Mouse (Mus musculus) midbrain, embryonic 13.5 days (tissue): ENCODE results near the gene Gfm2. TPM values are rescaled to one million over a fixed set of nuclear protein-coding genes. Genes with fewer than 3 reads are reported as not detected.

Experiments
- ATAC-seq: fragments of 200-750 bp; cut with Nextera tagmentation; 2 replicates; pipeline ENCODE4 v1.8.0; 2017; ENCODE audit warnings: mild to moderate bottlenecking, moderate TSS enrichment, moderate library complexity
- H3K27ac ChIP-seq: fragments of 300-500 bp; sonication (generic); 2 replicates; pipeline ENCODE4 v1.5.1; 2015; ENCODE audit warnings: inconsistent platforms, mild to moderate bottlenecking, moderate library complexity
- H3K27me3 ChIP-seq: fragments of 300-500 bp; sonication (generic); 2 replicates; pipeline ENCODE4 v1.6.1; 2015; ENCODE audit warnings: mild to moderate bottlenecking, inconsistent platforms
- H3K36me3 ChIP-seq: fragments of 300-500 bp; sonication (generic); 2 replicates; pipeline ENCODE4 v1.6.1; 2015; ENCODE audit warnings: mild to moderate bottlenecking, inconsistent platforms
- H3K4me1 ChIP-seq: fragments of 300-500 bp; sonication (generic); replicated peaks from 2 replicates; pipeline ENCODE4 v1.6.1; 2015; ENCODE audit warnings: inconsistent platforms
- H3K4me2 ChIP-seq: fragments of 300-500 bp; sonication (generic); replicated peaks from 2 replicates; pipeline ENCODE4 v1.6.1; 2015; ENCODE audit warnings: moderate library complexity, mild to moderate bottlenecking, inconsistent platforms
- H3K4me3 ChIP-seq: fragments of 300-500 bp; sonication (generic); replicated peaks from 2 replicates; pipeline ENCODE4 v1.5.1; 2015; ENCODE audit warnings: mild to moderate bottlenecking, inconsistent platforms
- H3K9ac ChIP-seq: fragments of 300-500 bp; sonication (generic); replicated peaks from 2 replicates; pipeline ENCODE4 v1.6.1; 2015; ENCODE audit warnings: mild to moderate bottlenecking, inconsistent platforms
- H3K9me3 ChIP-seq: fragments of 300-500 bp; sonication (generic); 2 replicates; pipeline ENCODE4 v1.6.1; 2016; ENCODE audit warnings: mild to moderate bottlenecking, inconsistent platforms
- WGBS: fragments of 180-500 bp; shearing (Covaris S2); methylation state at CpG from one replicate; pipeline ENCODE4 v1.1.7; 2015; 5-methylcytosine and 5-hydroxymethylcytosine counted together
- polyA plus RNA-seq: library from polyadenylated mRNA; unstranded; fragments of >200 nt; fragmentation: Nextera tagmentation; extraction: Ambion mirVana; gene quantifications from 2 replicates; pipeline ENCODE4 v1.2.1, GENCODE M21; 2015

The Gfm2 gene
- polyA plus RNA-seq, 1 experiment from 2014 or later = 38.3 TPM

GRCm38 (mm10) chr13:97196186-97196924 lies 58.6 kb downstream of the Gfm2 start:
- Histone ChIP-seq H3K9me3 (no peaks in the 10 kb centered on the region), H3K4me2 (no peak overlapping the region), H3K27me3 (no peaks in the 10 kb centered on the region), H3K9ac (no peak overlapping the region), H3K4me3 (no peak overlapping the region), H3K4me1 (peaks cover 13% of the 10 kb centered on the region), H3K27ac (no peak overlapping the region), H3K36me3 (no peaks in the 10 kb centered on the region)
- ATAC-seq = no peak
- 62% methylated on average over 12 of the region's 12 CpGs for WGBS

- Histone ChIP-seq H3K27me3 (no peaks in the 10 kb centered on the region), H3K4me3 (no peak overlapping the region), H3K4me1 (peaks cover 13% of the 10 kb centered on the region), H3K36me3 (no peaks in the 10 kb centered on the region), H3K4me2 (no peak overlapping the region), H3K27ac (no peak overlapping the region), H3K9ac (no peak overlapping the region), H3K9me3 (no peaks in the 10 kb centered on the region)
- ATAC-seq = no peak
- WGBS = 87% methylated on average over 2 of the region's 2 CpGs
Observed at GRCm38 (mm10) chr13:97196925-97197218, 59.1 kb downstream of the Gfm2 start.

GRCm38 (mm10) chr13:97197932-97198562 lies 60.3 kb downstream of the Gfm2 start, which contains the start of gene Hexb:
Hexb (minus strand) TSS chr13:97198357.
- H3K9ac ChIP-seq = peak within 1 kb of the TSS; percentile 69
- H3K36me3 ChIP-seq = no peaks in the 10 kb centered on the region
- peak within 1 kb of the TSS; percentile 88 for H3K4me2 ChIP-seq
- H3K4me1 ChIP-seq = peaks cover 10% of the 10 kb centered on the region
- 0 out of 2 replicates have a peak within 1 kb of the TSS, but pooled peaks have one; percentile 48 for H3K27ac ChIP-seq
- no peaks in the 10 kb centered on the region for H3K27me3 ChIP-seq
- under 1% methylated on average over 45 of the region's 45 CpGs for WGBS
- ATAC-seq = peak; percentile 89
- peak within 1 kb of the TSS; percentile 64 for H3K4me3 ChIP-seq
- no peaks in the 10 kb centered on the region for H3K9me3 ChIP-seq

GRCm38 (mm10) chr13:97199123-97199522 lies 61.4 kb downstream of the Gfm2 start:
- no peaks in the 10 kb centered on the region for H3K36me3 ChIP-seq
- 81% methylated on average over 2 of the region's 2 CpGs for WGBS
- no peak overlapping the region for H3K27ac ChIP-seq

GRCm38 (mm10) chr13:97201076-97201475 lies 63.3 kb downstream of the Gfm2 start:
- no peak for ATAC-seq
- Histone ChIP-seq H3K27ac (no peak overlapping the region), H3K4me3 (no peak overlapping the region), H3K36me3 (no peaks in the 10 kb centered on the region), H3K27me3 (no peaks in the 10 kb centered on the region), H3K4me2 (no peak overlapping the region), H3K9me3 (no peaks in the 10 kb centered on the region), H3K9ac (no peak overlapping the region), H3K4me1 (peaks cover 16% of the 10 kb centered on the region)
- WGBS = 76% methylated on average over 7 of the region's 7 CpGs

More at GRCm38 (mm10) chr13:97199123-97199522, 61.4 kb downstream of the Gfm2 start:
- ATAC-seq = no peak
- Histone ChIP-seq H3K9me3 (no peaks in the 10 kb centered on the region), H3K9ac (no peak overlapping the region), H3K4me2 (no peak overlapping the region), H3K4me1 (peaks cover 10% of the 10 kb centered on the region), H3K27me3 (no peaks in the 10 kb centered on the region), H3K4me3 (no peak overlapping the region)

- Histone ChIP-seq H3K4me2 (no peak overlapping the region), H3K9me3 (no peaks in the 10 kb centered on the region), H3K27ac (no peak overlapping the region), H3K4me1 (peaks cover 16% of the 10 kb centered on the region), H3K4me3 (no peak overlapping the region), H3K36me3 (no peaks in the 10 kb centered on the region), H3K27me3 (no peaks in the 10 kb centered on the region), H3K9ac (no peak overlapping the region)
- 84% methylated on average over 4 of the region's 4 CpGs for WGBS
- ATAC-seq = no peak
Observed at GRCm38 (mm10) chr13:97201896-97202295, 64.2 kb downstream of the Gfm2 start.

- H3K9me3 ChIP-seq = no peaks in the 10 kb centered on the region
- 18% methylated on average over 18 of the region's 18 CpGs for WGBS
- no peak overlapping the region for H3K27ac ChIP-seq
- H3K27me3 ChIP-seq = no peaks in the 10 kb centered on the region
- H3K4me2 ChIP-seq = peak overlapping the region; percentile 66
- H3K36me3 ChIP-seq = no peaks in the 10 kb centered on the region
- no peak overlapping the region for H3K9ac ChIP-seq
- H3K4me3 ChIP-seq = peak overlapping the region; percentile 35
- ATAC-seq = peak; percentile 80
- peaks cover 6% of the 10 kb centered on the region; the same call in 1 of the 2 replicates for H3K4me1 ChIP-seq
Observed at GRCm38 (mm10) chr13:97205052-97205701, 67.4 kb downstream of the Gfm2 start.

GRCm38 (mm10) chr13:97206046-97206445 lies 68.3 kb downstream of the Gfm2 start:
- no peak overlapping the region for H3K9ac ChIP-seq
- H3K4me1 ChIP-seq = peaks cover 6% of the 10 kb centered on the region; the same call in 1 of the 2 replicates
- H3K4me3 ChIP-seq = no peak overlapping the region
- H3K27me3 ChIP-seq = no peaks in the 10 kb centered on the region
- no peak for ATAC-seq
- H3K4me2 ChIP-seq = no peak overlapping the region
- no peak overlapping the region for H3K27ac ChIP-seq
- H3K36me3 ChIP-seq = no peaks in the 10 kb centered on the region
- WGBS = 89% methylated on average over 2 of the region's 2 CpGs
- no peaks in the 10 kb centered on the region for H3K9me3 ChIP-seq

- Histone ChIP-seq H3K4me1 (peaks cover 6% of the 10 kb centered on the region; the same call in 1 of the 2 replicates), H3K9ac (no peak overlapping the region), H3K4me3 (no peak overlapping the region), H3K27me3 (no peaks in the 10 kb centered on the region), H3K36me3 (no peaks in the 10 kb centered on the region), H3K4me2 (no peak overlapping the region), H3K27ac (no peak overlapping the region), H3K9me3 (no peaks in the 10 kb centered on the region)
- WGBS = 81% methylated on average over 7 of the region's 7 CpGs
- ATAC-seq = no peak
Observed at GRCm38 (mm10) chr13:97207472-97208111, 69.9 kb downstream of the Gfm2 start.

- no peak overlapping the region for H3K27ac ChIP-seq
- H3K27me3 ChIP-seq = no peaks in the 10 kb centered on the region
- no peak overlapping the region for H3K4me3 ChIP-seq
- no peaks in the 10 kb centered on the region for H3K36me3 ChIP-seq
- H3K9me3 ChIP-seq = no peaks in the 10 kb centered on the region
- no peak for ATAC-seq
- 60% methylated on average over 7 of the region's 7 CpGs for WGBS
- H3K4me2 ChIP-seq = no peak overlapping the region
- H3K4me1 ChIP-seq = peaks cover 6% of the 10 kb centered on the region; the same call in 1 of the 2 replicates
- no peak overlapping the region for H3K9ac ChIP-seq
Observed at GRCm38 (mm10) chr13:97208112-97208478, 70.4 kb downstream of the Gfm2 start.

GRCm38 (mm10) chr13:97208500-97209010 lies 70.8 kb downstream of the Gfm2 start:
- no peak overlapping the region for H3K9ac ChIP-seq
- H3K27me3 ChIP-seq = no peaks in the 10 kb centered on the region
- WGBS = 75% methylated on average over 3 of the region's 3 CpGs
- peaks cover 6% of the 10 kb centered on the region; the same call in 1 of the 2 replicates for H3K4me1 ChIP-seq
- H3K36me3 ChIP-seq = no peaks in the 10 kb centered on the region
- H3K9me3 ChIP-seq = no peaks in the 10 kb centered on the region
- no peak overlapping the region for H3K4me3 ChIP-seq
- no peak overlapping the region for H3K27ac ChIP-seq
- no peak for ATAC-seq
- no peak overlapping the region for H3K4me2 ChIP-seq
